Mouse (Mus musculus) bone marrow macrophage, adult 2 months (primary cell): Measurements from ENCODE around the gene Gabrb1.
"Not testable (repeated sequence)": the region's sequence is repeated elsewhere in the genome, so short reads cannot be mapped to it uniquely, and the experiment has no call there.

Source experiments
- CTCF ChIP-seq: IDR thresholded peaks from 2 replicates; pipeline ENCODE4 v1.5.1; 2012; ENCODE audit warnings: low read depth, mild to moderate bottlenecking, low read length, moderate library complexity
- POLR2A ChIP-seq: IDR thresholded peaks from 2 replicates; pipeline ENCODE4 v1.6.1; 2012; ENCODE audit warnings: mild to moderate bottlenecking, low read depth, low read length, borderline replicate concordance

- TF ChIP-seq CTCF, POLR2A: not testable (repeated sequence)
Measured at GRCm38 (mm10) chr5:72069398-72069797, 411.5 kb downstream of the Gabrb1 start.
